Mouse (Mus musculus): ENCODE data around the gene Brwd1.
A peak's percentile ranks its signal among the peaks of the same experiment; 100 is the strongest.
"Not testable (repeated sequence)": the region's sequence is repeated elsewhere in the genome, so short reads cannot be mapped to it uniquely, and the experiment has no call there.

The Brwd1 gene

DNA sequence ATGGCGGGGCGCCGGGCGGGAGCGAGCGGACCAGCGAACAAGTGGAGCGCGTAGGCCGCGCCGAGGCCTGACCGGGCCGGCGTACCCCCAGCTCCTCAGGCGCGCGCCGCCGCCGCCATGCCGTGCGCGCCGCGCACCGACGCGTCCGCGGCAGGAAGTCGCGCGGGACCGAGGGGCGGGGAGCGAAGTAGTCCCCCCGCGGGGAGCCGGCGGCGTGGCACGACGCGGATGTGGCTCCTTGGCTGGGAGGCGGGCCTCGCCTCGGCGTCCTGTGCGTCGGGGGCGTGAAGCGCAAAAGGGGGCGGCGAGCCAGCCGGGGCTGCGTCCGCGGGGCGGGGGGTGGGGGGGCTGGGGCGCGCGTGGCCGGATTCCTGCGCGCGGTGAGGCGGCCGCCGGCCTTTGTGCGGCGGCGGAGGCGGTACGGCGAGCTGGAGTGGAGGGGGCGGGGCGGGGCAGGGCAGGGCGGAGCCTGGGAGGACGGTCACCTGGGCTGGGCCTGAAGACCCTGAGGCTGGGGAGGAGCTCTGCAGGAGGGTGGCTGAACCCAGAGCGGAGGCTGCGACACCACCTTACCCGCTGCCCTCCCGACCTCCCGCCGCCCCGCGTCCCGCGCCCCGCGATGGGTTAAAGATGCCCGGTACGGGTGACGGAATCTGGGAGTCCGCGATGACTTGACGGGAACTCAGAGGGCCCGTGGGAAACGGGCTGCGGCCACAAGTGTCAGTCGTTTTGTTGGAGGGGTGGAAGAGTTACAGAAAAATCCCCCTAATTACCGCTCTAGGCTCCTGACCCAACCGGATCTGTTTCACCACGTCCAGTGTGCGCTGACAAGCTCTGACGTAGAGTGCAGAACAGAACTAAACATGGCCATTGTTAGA, at the start of gene Brwd1:
Brwd1 (minus strand) TSS at position 226 of the 878 bp plus-strand sequence.
- peak; percentile 87 to 90 for DNase-seq (ENCODE audit: low spot score in 2 of 2)

DNA sequence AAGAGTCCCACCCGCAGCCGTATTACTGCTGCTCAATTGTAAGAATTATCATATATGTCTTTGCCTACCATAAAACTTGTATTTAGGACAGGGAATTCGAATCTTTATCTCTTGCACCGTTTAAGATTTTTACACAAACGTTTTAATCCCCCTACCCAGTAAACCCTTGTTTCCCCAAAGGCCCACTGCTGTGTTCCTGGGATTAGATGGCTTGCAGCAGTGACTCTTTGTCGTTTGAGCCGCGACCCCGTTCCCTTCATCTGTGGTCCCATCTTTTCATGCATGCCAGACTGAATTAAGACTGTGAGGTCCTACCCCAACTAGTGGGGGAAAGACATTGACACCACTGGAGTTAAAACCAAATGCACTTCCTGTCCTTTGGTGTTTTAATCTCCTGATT, 46.1 kb upstream of the Brwd1 start:
- DNase-seq (ENCODE audit: low spot score in 2 of 2), result no peak

DNA sequence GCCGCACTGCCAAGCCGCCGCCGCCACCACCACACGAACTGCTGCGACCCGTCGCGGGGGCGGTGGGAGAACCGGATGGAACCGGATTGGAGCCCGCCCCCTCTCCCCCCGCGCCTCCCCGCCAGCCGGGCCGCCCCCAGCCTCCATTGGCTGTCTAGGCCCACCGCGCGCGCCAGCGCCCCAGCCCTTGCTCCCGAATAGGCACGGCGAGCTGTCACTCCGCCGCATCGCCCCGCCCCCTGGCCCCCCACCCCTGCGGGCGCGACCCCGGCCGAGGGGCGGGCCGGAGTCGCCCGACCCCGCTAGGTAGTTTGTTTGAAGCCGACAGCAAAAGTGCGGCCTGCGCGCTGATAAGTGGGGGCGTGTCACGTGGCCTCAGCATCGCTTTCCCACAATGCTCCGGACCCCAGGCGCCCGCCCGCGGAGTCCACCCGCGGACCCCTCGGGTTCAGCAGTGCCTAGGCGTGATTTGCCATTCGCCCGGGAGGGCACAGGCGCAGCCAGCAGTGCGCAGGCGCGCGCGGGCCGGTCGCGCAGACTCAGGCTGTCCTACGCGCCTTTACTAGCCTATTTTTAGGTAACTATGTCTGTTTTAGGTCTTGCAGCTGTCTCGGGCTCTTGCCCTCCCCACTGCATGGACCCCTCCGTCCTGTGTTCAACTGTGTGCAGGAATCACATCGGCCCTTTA, 45.5 kb upstream of the Brwd1 start, which contains the start of gene Hmgn1:
Hmgn1 (minus strand) TSS at position 73 of the 688 bp plus-strand sequence.
- DNase-seq (ENCODE audit: low spot score in 2 of 2), result peak; percentile 94 to 96

DNA sequence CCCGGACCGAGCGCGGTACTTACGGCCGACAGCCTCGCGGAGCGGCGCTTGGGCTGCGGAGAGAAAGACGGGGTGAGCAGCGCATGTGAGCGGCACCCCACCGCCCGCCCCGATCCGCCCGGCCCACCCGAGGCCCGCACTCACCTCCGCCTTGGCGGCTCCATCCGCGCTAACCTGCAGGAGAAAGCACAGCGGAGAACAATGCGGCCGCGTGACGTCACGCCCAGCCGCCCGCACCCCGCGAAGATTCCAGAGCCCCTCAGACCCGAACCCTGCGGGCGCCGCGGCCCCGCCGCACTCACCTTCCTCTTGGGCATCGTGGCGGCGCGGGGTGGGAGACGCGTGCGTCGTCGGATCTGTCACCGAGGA, 44.9 kb upstream of the Brwd1 start:
- DNase-seq (ENCODE audit: low spot score in 2 of 2), result no peak

DNA sequence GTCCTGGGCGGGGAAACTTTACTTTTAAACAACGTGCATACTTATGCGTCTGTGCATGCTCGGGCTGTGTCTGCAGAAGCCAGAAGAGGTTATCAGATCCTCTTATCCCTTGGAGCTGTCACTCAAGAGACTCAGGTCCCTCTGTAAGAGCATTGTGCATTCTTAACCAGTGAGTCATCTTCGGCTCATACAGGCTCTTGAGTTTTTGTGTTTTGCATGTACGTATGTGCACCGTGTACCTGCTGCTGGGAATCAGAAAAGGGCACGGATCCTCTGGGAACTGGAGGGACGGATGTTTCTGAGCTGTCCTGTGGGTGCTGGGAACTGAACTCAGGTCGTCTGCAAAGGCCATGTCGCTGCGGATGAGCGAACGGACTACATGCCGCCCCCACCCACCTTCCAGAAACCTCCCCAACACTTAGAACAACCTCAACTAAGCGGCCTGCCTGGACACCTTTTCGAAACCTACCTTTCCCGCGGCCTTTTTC, 44.4 kb upstream of the Brwd1 start:
- no peak for DNase-seq (ENCODE audit: low spot score in 2 of 2)

DNA sequence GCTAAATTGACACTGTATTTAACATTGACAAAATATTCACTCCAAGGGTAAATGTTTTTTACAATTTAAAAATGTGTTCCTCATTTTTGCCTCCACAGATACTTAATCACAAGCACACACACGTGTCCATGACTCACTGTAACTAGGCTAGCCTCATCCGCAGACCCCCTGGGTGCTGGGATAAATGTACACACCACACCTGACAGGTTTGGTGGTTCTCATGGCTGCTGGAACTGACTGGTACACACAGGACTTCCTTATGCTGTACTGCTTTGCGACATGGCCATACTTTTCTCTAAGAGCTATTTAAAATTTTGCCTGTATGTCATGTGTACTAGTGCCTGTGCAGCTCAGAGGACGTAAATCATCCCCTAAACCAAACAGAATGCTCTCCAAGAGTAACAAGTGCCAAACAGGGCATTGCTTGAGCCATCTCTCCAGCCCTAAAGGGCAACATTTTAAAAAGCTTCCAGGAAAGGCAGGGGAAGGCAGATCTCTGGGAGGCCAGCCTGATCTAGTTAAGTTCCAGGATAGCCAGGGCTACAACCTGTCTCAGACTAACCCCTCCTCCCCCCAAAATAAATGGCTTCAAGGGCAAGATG, 37.8 kb upstream of the Brwd1 start:
- DNase-seq (ENCODE audit: low spot score in 2 of 2), result no peak

DNA sequence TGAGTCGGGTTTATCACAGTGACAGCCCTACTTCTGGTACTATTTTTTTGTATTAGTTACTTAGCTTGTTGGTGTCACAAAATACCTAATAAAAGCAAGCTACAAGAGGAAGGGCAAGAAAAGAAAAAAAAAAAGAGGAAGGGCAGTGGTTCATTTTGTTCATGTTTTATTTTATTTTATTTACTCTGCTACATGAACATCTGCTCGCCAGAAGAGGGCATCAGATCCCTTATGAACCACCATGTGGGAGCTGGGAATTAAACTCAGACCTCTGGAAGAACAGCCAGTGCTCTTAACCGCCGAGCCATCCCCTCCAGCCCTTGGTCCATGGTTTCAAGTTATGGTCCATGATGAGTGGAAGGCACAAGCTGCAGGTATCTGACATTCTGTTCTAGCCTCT, 32.4 kb upstream of the Brwd1 start:
- no peak for DNase-seq (ENCODE audit: low spot score in 2 of 2)

DNA sequence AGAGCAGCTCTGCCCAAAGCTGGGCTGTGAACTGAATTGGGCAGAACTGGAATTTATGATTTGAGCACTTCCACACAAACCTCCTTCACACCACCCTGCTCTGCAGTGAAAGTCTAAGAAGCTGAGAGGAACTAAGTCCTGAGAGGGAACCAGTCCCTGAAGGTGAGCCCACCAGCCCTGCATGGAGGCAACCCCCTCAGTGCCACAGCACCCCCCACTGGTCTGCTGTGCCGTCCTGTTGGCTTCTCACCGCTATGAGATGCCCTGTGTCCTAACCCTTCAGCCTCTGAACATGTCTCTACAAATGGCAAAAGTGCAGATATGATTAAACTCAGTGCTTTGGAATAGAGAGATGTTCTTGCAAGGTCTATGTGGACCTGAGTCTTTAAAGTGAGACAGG, 30.4 kb upstream of the Brwd1 start:
- DNase-seq (ENCODE audit: low spot score in 2 of 2), result no peak

DNA sequence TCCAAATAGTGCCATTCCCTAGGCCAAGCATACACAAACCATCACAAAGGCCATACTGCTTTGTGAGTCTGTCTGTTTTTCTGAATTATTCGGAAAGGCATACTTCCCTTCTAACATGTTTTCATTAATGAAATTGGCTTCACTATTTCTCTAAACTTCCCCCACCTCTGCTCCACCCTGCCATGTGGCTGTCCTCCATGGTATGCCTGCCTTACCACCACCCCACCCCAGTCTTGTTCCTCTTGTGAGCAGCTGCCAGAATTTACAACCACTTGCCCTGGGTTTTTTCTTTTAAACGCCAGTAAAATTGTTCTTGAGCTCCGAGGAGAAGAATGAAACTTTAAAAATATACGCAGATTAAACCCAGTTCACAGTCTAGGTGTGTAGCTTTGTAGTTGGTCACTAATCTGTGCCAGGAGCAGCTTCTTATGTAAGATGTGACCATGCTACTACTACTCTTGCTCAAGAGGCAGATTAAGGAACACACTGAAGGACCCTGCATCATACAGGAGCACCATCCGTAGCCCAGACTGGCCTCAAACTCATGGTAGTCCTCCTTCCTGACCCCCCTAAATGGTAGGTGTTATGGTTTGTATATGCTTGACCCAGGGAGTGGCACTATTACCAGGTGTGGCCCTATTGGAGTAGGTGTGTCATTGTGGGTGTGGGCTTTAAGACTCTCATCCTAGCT, 28.5 kb upstream of the Brwd1 start:
- DNase-seq (ENCODE audit: low spot score in 2 of 2), result no peak

DNA sequence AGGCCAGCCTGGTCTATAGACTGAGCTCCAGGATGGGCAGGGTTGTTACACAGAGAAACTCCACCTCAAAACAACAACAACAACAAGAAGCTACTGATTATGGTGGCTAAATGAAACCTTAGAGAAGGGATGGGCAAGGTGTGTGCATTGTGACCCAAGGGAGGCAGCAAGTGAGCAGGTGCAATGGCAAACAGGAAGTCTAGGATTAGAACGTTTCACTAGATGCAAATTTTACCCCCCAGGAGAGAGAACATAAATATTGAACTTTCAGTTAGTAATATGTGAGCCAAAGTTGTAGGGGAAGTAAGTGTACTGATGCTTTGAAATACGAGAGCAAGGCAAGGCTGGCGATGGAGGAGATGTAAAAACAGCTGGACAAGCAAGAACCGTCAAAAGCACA, 27.3 kb upstream of the Brwd1 start:
- DNase-seq (ENCODE audit: low spot score in 2 of 2), result no peak

DNA sequence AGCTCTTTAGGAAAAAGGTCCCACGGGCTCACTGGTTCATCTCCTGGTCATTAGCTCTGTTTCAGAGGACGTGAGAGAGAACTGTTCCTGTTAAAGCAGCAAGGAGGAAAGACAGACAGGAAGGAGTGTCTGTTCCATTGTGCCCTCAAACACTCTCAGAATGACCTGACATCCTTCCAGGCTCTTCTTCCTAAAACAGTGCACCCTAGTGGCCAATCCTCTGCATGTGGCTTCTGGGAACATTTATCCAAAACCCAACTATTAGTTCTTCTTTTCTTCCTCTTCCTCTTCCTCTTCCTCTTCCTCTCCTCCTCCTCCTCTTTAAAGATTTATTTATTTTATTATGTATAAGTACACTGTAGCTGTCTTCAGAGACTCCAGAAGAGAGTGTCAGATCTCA, 20.7 kb upstream of the Brwd1 start:
- no peak for DNase-seq (ENCODE audit: low spot score in 2 of 2)

DNA sequence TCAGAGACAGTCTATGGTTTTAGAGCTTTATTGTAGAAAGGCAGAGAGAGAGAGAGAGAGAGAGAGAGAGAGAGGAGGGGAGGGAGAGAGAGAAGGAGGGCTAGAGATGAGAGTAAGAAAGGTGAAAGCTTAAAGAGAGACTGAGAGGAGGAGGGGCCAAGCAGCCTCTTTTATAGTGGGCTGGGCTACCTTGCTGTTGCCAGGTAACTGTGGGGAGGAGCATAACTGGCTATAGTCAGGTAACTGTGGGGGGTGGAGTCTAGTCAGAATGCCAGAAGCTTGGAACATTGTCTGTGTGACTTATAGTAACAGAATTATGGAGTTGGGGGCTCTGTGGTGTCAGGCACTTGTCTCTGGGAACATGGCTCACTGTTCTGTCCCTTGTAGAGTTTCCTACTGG, 15.5 kb upstream of the Brwd1 start:
- not testable (repeated sequence) for DNase-seq (ENCODE audit: low spot score in 2 of 2)

DNA sequence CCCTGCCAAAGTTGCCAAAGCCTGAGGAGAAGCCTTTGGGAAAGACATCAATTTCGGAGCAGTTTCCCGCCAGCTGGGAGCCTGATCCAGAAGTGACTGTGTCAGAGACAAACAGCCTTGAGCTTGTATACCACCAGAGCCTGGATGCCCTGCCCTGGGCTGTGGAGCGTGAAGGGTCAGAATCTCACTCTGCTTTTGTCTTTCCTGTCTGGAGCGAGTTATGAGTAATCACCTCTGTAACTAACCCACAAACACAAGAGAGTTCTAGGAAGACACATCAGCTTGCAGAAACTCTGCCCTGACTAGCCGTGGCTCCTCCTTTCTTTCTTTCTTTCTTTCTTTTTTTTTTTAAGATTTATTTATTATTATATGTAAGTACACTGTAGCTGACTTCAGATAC, 13.6 kb upstream of the Brwd1 start:
- DNase-seq (ENCODE audit: low spot score in 2 of 2), result no peak

DNA sequence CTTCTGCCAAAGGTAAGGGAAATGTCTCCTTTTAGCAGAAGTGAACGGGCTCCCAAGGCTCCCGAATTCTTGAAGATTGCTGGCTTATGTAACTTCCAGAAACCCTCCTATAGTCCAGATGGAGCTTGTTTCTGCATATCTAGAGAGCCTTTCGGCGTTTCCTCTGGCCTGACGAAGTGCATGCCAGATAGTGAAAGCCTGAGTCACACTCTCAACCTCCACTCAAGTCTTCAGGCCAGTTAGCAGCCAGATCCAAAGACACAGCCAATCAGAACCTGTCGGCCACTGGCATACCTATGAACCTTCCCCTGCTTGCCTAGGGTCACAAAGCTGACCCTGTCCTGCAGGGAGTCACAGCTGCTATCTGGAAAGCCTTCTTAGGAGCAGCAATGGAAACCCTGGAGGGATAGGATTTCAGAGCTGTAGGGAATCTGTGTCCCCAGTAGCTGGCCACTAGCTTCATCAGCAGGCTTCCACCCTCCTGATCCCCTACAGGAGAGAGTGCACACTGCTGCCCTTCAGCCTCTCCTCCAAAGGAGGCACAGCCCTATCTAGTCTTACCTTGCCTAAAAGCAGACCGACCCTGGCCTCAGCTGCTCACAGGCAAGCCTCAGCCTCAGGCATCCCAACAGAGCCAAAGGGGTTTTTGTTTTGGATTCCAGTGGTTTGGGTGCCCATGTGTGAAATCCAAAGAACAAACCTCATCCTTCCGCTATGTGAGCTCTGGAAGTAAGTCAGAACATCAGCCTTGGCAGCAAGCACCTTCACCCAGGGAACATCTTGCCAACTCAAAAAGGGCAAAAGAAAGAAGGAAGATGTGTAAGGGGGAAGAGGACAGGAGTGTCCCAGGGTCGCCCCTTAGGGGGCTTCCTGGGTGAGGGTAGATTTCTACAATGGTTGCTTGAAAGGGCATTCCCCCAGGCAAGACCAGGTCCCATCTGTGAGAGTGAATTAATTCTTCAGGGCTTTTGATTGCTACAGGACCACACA, 9.5 kb upstream of the Brwd1 start:
- peak in 1 of 2 experiments; percentile 42 for DNase-seq (ENCODE audit: low spot score in 2 of 2)

DNA sequence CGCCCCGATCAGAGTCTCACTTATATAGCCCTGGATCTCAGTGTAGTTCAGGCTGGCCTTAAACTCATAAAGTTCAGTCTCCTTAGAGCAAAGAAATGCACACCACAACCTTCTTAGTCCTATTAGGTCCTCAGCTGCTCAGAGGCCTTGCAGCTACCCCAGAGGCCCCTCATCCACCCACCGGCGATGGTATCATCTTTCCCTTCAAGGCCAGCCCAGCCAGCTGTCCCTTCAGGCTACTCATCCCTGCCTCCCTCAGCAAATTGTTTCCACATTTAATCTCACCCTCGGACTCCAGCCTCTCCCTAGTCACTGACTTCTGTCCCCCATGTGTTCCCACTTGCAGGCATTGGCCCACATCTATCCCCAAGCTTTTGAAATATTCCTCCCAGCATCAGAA, 5.8 kb upstream of the Brwd1 start:
- DNase-seq (ENCODE audit: low spot score in 2 of 2), result no peak

DNA sequence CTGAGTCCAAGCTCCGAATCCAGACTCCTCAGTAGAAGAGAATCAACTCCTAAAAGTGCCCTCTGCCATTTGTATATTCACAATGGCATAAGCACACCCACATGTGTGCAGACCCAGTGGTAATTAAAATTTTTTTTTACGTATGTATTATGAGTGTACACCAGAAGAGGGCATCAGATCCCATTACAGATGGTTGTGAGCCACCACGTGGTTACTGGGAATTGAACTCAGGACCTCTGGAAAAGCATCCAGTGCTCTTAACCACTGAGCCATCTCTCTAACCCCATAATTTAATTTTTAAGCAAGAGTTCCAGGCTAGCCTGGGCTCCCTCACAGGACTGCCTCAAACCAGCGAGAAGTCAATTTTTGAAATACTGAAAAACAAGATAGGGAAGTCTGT, 5.1 kb upstream of the Brwd1 start:
- no peak for DNase-seq (ENCODE audit: low spot score in 2 of 2)

DNA sequence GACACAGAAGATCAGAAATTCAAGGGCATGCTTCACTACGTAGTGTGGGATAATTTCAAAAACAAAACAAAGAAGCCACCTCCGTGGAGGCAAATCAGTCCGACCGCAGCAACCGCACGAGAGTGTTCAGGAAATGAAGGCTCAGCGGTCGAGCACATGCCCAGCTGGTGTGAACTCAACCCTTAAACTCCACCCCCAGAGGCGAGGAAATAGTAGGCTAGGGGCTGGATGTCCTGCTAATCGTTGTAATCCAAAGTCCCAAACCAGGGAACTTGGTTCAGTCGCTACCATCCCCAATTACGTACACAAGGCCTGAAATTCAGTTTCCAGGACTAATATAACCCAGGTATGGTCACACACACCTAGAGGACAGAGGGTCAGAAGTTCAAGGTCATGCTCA, 4.7 kb upstream of the Brwd1 start:
- DNase-seq (ENCODE audit: low spot score in 2 of 2), result no peak

DNA sequence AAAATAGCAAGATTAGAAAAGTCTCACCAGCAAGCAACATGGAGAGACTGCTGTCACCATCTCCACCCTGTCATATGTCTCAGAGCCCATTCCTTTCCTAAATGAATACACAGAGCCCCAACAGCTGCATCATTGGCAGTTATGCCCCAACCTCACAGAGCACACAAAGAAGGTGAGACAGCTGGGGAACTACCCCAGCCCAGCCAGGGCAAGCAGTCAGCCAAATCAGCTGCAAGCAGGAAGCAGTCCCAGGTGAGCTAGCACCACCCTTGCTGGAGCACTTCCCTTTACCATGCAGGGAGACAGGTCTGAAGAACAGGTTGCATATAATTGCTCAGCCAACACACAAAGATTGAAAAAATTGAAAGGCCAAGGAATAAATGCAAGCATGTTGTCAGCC, 3.3 kb upstream of the Brwd1 start:
- DNase-seq (ENCODE audit: low spot score in 2 of 2), result no peak

DNA sequence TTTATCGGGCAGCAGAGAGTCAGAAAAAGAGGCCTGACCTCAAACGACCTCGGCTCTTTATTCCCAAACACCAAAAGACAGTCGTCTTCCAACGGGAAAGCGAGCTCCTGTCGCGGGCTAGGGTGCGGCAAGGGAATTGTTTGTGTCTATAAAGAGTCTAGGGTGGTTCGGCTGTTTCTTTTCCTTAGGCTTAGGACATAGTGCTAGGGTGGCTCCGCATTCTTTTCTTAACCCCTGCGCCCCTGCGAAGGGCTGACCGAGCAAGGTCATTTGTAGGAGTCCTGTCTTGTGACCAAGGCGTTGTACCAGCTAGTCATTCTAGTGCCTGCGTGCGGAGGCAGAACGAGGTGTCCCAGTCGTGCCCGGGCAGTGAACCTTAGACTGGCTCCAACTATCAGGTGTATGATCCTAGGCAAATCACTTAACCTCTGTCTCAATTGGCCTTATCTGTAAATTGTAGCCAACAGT, 887 bp upstream of the Brwd1 start:
- no peak for DNase-seq (ENCODE audit: low spot score in 2 of 2)

DNA sequence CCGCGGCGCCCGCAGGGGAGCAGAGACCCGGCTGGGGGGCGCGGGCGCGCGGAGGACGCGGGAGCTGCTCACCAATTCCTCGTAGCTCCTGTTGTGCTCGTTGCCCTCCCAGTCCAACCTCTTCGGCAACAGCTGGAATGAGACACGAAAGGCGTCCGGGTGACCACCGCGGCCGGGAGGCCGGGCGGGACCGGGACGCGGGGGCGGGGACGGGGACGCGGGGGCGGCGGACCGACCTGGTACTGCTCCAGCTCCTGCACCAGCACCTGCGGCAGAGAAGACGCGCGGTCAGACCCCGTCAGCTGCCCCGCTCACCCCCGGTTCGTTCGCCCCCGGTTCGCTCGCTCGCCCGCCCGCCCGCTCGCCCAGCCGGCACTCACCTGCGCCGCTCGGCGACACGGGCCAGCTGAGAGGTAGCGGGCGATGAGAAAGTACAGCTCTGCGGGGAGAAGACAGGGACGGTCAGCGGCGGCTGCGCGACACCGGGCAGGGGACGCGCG, 534 bp downstream of the Brwd1 start:
- DNase-seq (ENCODE audit: low spot score in 2 of 2), result no peak

DNA sequence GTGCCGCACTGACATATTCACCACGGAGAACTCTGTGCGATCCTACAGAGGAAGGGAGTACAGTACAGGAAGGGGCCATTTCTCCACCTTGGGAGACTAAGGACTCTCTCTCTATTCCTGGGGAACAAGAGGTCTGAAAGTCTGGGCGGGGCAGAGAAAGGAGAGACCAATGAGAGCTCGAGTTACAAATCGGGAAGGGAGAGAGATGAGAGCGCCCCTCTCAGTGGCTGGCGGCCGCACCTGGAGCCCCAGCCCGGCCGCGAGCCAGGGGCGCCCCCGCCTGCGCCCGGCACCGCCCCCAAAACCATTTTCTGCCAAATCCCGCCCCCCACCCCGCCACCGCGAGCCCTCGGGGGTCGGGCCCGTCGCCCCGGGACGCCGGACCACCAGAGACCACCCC, 995 bp downstream of the Brwd1 start:
- peak; percentile 91 to 95 for DNase-seq (ENCODE audit: low spot score in 2 of 2)
